13 mouse cellular contexts compared by ENCODE assay signal in the genomic region with DNA sequence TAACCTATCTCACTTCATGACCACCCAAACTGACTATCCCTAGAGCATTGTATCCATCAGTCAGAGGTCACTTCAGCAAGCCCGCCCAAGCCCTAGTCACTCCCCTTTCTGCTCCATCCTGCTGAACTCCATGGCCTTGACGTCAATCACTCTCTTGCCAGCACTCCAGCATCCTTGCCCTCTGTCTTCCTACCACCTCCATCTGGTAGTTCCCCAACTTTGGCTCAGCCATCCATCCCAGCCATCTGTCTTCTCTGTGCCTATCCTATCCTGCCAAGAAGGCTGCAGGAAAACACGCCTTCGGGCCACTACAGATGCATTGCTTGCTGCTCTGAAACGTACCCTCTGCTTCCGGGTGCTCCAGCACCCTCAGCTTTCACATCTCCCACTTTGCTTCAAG. TPM values are rescaled to one million over a fixed set of nuclear protein-coding genes. Genes with fewer than 3 reads are reported as not detected.
A peak's percentile ranks its signal among the peaks of the same experiment; 100 is the strongest.
DNase-seq lines count a peak whose midpoint lies in the region; ATAC-seq lines count a peak whose summit lies in the region.
"Had no signal": no experiment of that assay in that cellular context is flagged by ENCODE, and none has a peak within 500 bp of the region (broad histone marks: within the 10 kb centered on the region; RNA-seq: fewer than 3 reads in every experiment).

No protein-coding gene starts in this region.

- ATAC-seq in cerebellum, adult (ENCODE audit: insufficient number of reproducible peaks, low FRiP score, low TSS enrichment): peak; percentile 97
- ATAC-seq in liver, embryonic 11.5 days (replicated peaks; ENCODE audit: low FRiP score): no peak
- ATAC-seq: midbrain, embryonic 13.5 days had no signal

- peak; percentile 10 to 53 for DNase-seq in left cerebral cortex, postnatal 36 days (ENCODE audit: low spot score in 2 of 2)
- DNase-seq in left cerebral cortex, postnatal 10 days (ENCODE audit: extremely low spot score in 1 of 2, low spot score in 2 of 2): no peak
- peak; percentile 93 to 94 for DNase-seq in cerebellum, postnatal 10 days
- peak; percentile 12 to 24 for DNase-seq in layer of hippocampus, postnatal 10 days (ENCODE audit: low spot score in 2 of 2)
- DNase-seq in liver, embryonic 11.5 days (ENCODE audit: low spot score): no peak
- no peak for DNase-seq in urinary bladder, postnatal 25 days (ENCODE audit: low spot score)
- DNase-seq: kidney, adult 8-10 months; liver, embryonic 13.5 days; right cerebral cortex, postnatal 14 days had no signal

- H3K27ac ChIP-seq in liver, embryonic 11.5 days (ENCODE audit: low read depth, low read length): no peak overlapping the region
- H3K27ac ChIP-seq: liver, embryonic 13.5 days; midbrain, embryonic 13.5 days; neural tube, embryonic 13.5 days had no signal

- no peaks in the 10 kb centered on the region for H3K9me3 ChIP-seq in liver, embryonic 11.5 days (ENCODE audit: control insufficient read depth, low read length)
- H3K9me3 ChIP-seq: liver, embryonic 13.5 days; midbrain, embryonic 13.5 days; neural tube, embryonic 13.5 days had no signal

- no peak overlapping the region for H3K9ac ChIP-seq in liver, embryonic 11.5 days (ENCODE audit: low read depth, low read length)
- H3K9ac ChIP-seq: liver, embryonic 13.5 days; midbrain, embryonic 13.5 days; neural tube, embryonic 13.5 days had no signal

- no peak overlapping the region for H3K4me2 ChIP-seq in liver, embryonic 11.5 days
- H3K4me2 ChIP-seq: liver, embryonic 13.5 days; midbrain, embryonic 13.5 days; neural tube, embryonic 13.5 days had no signal

- no peaks in the 10 kb centered on the region for H3K27me3 ChIP-seq in liver, embryonic 11.5 days (replicated peaks; ENCODE audit: control insufficient read depth, insufficient read depth, low read length)
- H3K27me3 ChIP-seq: liver, embryonic 13.5 days; midbrain, embryonic 13.5 days; neural tube, embryonic 13.5 days had no signal

- H3K4me3 ChIP-seq in liver, embryonic 11.5 days (ENCODE audit: low read depth, low read length): no peak overlapping the region
- H3K4me3 ChIP-seq: liver, embryonic 13.5 days; midbrain, embryonic 13.5 days; neural tube, embryonic 13.5 days had no signal

- no peaks in the 10 kb centered on the region for H3K36me3 ChIP-seq in liver, embryonic 11.5 days (ENCODE audit: control insufficient read depth, insufficient read depth, low read length)
- H3K36me3 ChIP-seq: liver, embryonic 13.5 days; midbrain, embryonic 13.5 days; neural tube, embryonic 13.5 days had no signal

- H3K4me1 ChIP-seq in liver, embryonic 11.5 days (replicated peaks; ENCODE audit: control insufficient read depth, insufficient read depth, low read length): no peaks in the 10 kb centered on the region
- H3K4me1 ChIP-seq: liver, embryonic 13.5 days; midbrain, embryonic 13.5 days; neural tube, embryonic 13.5 days had no signal

- intact Hi-C loops in left cerebral cortex, postnatal 36 days (cut with DNase I): no loop called here
- intact Hi-C loops in left cerebral cortex, postnatal 10 days (cut with DNase I): no loop called here

- 76% methylated on average over 6 of the region's 6 CpGs for WGBS in liver, embryonic 11.5 days

RNA-seq across cellular contexts. Expression of a gene that starts 23.2 kb away (rescaled TPM):
- total RNA-seq in left cerebral cortex, postnatal 36 days (2021): 100 to 1,000 TPM in 1 of 2 experiments, 10 to 100 TPM in 1; 97.5 to 124 TPM
- total RNA-seq in left cerebral cortex, postnatal 10 days (2021): 100 to 1,000 TPM; 146 to 150 TPM
- total RNA-seq in layer of hippocampus, postnatal 10 days (2021): 100 to 1,000 TPM; 141 to 156 TPM
- polyA plus RNA-seq in liver, embryonic 11.5 days (2014; fragmentation: Nextera tagmentation; extraction: Ambion mirVana): 218 and 231 TPM in 2 replicates

RNA-seq across cellular contexts. Expression of a gene that starts 41.3 kb away (rescaled TPM):
- under 1 TPM; 0.37 to 0.82 TPM for total RNA-seq in left cerebral cortex, postnatal 36 days (2021)
- under 1 TPM; 0.28 to 0.32 TPM for total RNA-seq in left cerebral cortex, postnatal 10 days (2021)
- total RNA-seq in layer of hippocampus, postnatal 10 days (2021): 1 to 10 TPM in 1 of 2 experiments, under 1 TPM in 1; 0.45 to 1.0 TPM
- polyA plus RNA-seq in liver, embryonic 11.5 days (2014; fragmentation: Nextera tagmentation; extraction: Ambion mirVana): 0.18 and 0.23 TPM in 2 replicates
- total RNA-seq: granulocyte monocyte progenitor cell, adult 5-6 weeks had no signal

Comparison
In these comparisons a context has a peak if more than half of its experiments do, and no peak if none do; other contexts are left out.
1. DNase-seq: peak in left cerebral cortex, postnatal 36 days (2 of 2), cerebellum, postnatal 10 days (2 of 2) and layer of hippocampus, postnatal 10 days (2 of 2); none in left cerebral cortex, postnatal 10 days (0 of 2), liver, embryonic 11.5 days (single experiment) and urinary bladder, postnatal 25 days (single experiment).